Mouse (Mus musculus) forebrain, embryonic 14.5 days (tissue): ENCODE results near the gene Traf7. TPM values are rescaled to one million over a fixed set of nuclear protein-coding genes. Genes with fewer than 3 reads are reported as not detected.

Source experiments
- ATAC-seq: fragments of 200-750 bp; cut with Nextera tagmentation; 2 replicates; pipeline ENCODE4 v1.8.0; 2017; ENCODE audit warnings: mild to moderate bottlenecking, moderate library complexity
- DNase-seq: peaks from one replicate; pipeline ENCODE4 v3.0.0-alpha.2; 2015; ENCODE audit warnings: low spot score
- H3K27ac ChIP-seq: fragments of 300-500 bp; sonication (generic); 2 replicates; pipeline ENCODE4 v1.5.1; 2014; ENCODE audit warnings: low read depth, mild to moderate bottlenecking, control low read depth, low read length, moderate library complexity
- H3K27me3 ChIP-seq: fragments of 300-500 bp; sonication (generic); replicated peaks from 2 replicates; pipeline ENCODE4 v1.6.1; 2014; ENCODE audit warnings: low read length, control low read depth, mixed read lengths; ENCODE audit not compliant: control insufficient read depth, insufficient read depth
- H3K36me3 ChIP-seq: fragments of 300-500 bp; sonication (generic); 2 replicates; pipeline ENCODE4 v1.6.1; 2014; ENCODE audit warnings: low read length, control low read depth; ENCODE audit not compliant: control insufficient read depth, insufficient read depth
- H3K4me1 ChIP-seq: fragments of 300-500 bp; sonication (generic); 2 replicates; pipeline ENCODE4 v1.6.1; 2014; ENCODE audit warnings: antibody characterized with exemption, low read length, control low read depth; ENCODE audit not compliant: control insufficient read depth, insufficient read depth
- H3K4me2 ChIP-seq: fragments of 300-500 bp; sonication (generic); 2 replicates; pipeline ENCODE4 v1.6.1; 2014; ENCODE audit warnings: mild to moderate bottlenecking, control low read depth, low read length
- H3K4me3 ChIP-seq: fragments of 300-500 bp; sonication (generic); 2 replicates; pipeline ENCODE4 v1.5.1; 2014; ENCODE audit warnings: low read depth, low read length, control low read depth
- H3K9ac ChIP-seq: fragments of 300-500 bp; sonication (generic); 2 replicates; pipeline ENCODE4 v1.6.1; 2014; ENCODE audit warnings: mild to moderate bottlenecking, low read length, control low read depth, moderate library complexity
- H3K9me3 ChIP-seq: fragments of 300-500 bp; sonication (generic); replicated peaks from 2 replicates; pipeline ENCODE4 v1.6.1; 2016; ENCODE audit warnings: low read length, control low read depth, mixed read lengths; ENCODE audit not compliant: control insufficient read depth
- WGBS: fragments of 180-500 bp; shearing (Covaris S2); extraction: QIAGEN DNeasy Blood & Tissue Kit; methylation state at CpG from one replicate; pipeline ENCODE4 v1.1.7; 2014; 5-methylcytosine and 5-hydroxymethylcytosine counted together
- polyA plus RNA-seq: library from polyadenylated mRNA; unstranded; fragments of >200 nt; fragmentation: Nextera tagmentation; extraction: Ambion mirVana; gene quantifications from 2 replicates; pipeline ENCODE4 v1.2.1, GENCODE M21; 2014

The Traf7 gene
- polyA plus RNA-seq, 1 experiment from 2014 or later, result 80.1 TPM

DNA sequence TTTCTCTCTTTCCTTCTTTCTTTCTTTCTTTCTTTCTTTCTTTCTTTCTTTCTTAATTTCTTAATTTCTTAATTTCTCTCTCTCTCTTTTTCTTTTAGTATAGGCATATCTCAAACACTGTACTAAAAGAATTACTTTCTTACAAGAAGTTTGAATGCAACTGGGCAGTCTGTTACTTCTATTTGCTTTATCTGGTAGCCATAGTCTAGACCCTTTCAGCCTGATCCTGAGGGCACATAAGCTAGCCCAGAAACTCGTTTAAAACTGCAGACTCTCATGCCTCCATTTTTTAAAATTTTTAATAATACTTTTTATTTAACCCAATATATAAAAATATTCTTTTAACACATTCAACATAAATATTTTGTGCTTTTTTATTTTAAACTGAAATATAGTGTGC lies 48.3 kb downstream of the Traf7 start:
- no peaks in the 10 kb centered on the region for H3K27me3 ChIP-seq
- peaks cover 33% of the 10 kb centered on the region for H3K36me3 ChIP-seq
- DNase-seq, result no peak
- H3K9me3 ChIP-seq, result no peaks in the 10 kb centered on the region
- peaks cover 6% of the 10 kb centered on the region; the same call in 1 of the 2 replicates for H3K4me1 ChIP-seq
- 20% methylated on average over 1 of the region's 1 CpGs for WGBS
- H3K9ac ChIP-seq, result no peak overlapping the region; the same call in 1 of the 2 replicates
- H3K4me3 ChIP-seq, result peak overlapping the region; percentile 77; the same call in 1 of the 2 replicates
- peak overlapping the region; percentile 62; the same call in 1 of the 2 replicates for H3K4me2 ChIP-seq
- no peak overlapping the region for H3K27ac ChIP-seq
- ATAC-seq, result no peak

DNA sequence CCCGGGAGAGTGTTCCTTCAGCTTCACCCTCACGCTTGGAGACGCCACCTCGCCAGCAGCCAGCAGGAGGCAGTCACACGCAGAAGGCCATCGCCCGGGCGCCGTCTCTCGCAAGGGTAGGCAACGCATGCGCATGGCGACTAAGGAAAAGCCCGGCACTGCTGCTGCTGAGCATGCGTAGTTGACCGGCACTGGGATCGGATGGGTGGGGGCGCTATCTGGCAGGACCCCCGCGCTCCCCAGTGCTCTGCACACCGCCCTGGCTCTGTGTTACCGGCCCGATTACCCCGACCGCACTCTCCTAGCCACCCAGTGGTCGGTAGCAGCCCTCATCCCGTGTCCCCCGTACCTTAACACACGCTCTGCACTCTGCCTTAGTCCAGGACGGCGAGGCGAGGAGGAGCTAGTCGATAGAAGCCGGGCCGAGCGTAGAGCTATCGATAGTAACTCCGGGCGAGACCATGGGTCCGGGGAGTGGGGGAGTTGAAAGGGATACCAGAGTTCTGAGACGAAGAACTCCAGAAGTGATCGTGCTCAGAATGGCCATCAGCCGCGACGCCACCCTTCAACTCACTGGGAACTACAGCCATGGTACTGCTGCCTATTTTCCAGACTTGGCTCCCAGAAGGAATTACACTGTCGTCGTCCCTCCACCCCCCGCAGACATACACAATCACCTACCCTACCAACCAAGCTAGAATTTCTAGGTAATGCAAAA lies 48.9 kb downstream of the Traf7 start, which contains the start of gene Mlst8:
TSS of gene Mlst8 (minus strand) at position 416 of the 718 bp plus-strand sequence.
- H3K27me3 ChIP-seq, result no peaks in the 10 kb centered on the region
- WGBS, result under 1% methylated on average over 43 of the region's 48 CpGs
- H3K36me3 ChIP-seq, result peaks cover 39% of the 10 kb centered on the region
- peak; percentile 95 for ATAC-seq
- H3K4me2 ChIP-seq, result peak within 1 kb of the TSS; percentile 62
- H3K4me1 ChIP-seq, result peaks cover 6% of the 10 kb centered on the region; the same call in 1 of the 2 replicates
- peak within 1 kb of the TSS; percentile 96 for H3K27ac ChIP-seq
- H3K4me3 ChIP-seq, result peak within 1 kb of the TSS; percentile 77
- peak within 1 kb of the TSS; percentile 85 for H3K9ac ChIP-seq
- H3K9me3 ChIP-seq, result no peaks in the 10 kb centered on the region
- DNase-seq, result peak; percentile 98

DNA sequence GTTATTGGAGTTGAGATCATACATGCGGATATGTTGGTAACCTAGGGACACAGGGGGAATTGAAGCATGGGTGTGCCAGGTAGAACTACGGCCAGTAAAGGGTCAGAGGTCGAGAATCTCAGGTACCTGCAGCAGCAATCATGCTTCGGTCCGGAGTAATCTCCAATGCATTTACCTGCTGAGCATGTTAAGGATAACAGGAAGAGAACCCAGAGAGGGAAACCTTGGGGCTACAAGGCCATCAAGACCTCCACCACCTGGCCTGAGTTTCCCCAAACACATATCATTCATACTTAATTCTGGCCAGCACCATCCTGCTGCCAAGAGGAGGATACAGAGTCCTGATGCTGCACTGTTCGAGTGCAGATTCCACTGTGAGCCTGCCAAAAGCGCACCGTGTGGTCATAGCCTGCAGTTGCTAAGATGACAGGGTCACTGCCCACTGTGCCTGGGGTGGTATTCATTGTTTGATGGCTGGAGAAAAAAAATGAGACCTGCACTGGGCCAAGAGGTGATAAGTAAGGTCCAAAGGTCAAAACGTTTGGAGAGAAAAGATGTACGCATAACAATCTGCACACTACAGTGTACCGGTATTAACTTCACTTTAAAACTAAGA lies 49.6 kb downstream of the Traf7 start:
- DNase-seq (no peak), ATAC-seq (peak; percentile 30)
- 54% methylated on average over 11 of the region's 11 CpGs for WGBS
- H3K9me3 ChIP-seq, result no peaks in the 10 kb centered on the region
- no peak overlapping the region for H3K27ac ChIP-seq
- peak overlapping the region; percentile 62 for H3K4me2 ChIP-seq
- H3K36me3 ChIP-seq, result peaks cover 46% of the 10 kb centered on the region
- H3K9ac ChIP-seq, result peak overlapping the region; percentile 85
- no peaks in the 10 kb centered on the region for H3K27me3 ChIP-seq
- peaks cover 6% of the 10 kb centered on the region; the same call in 1 of the 2 replicates for H3K4me1 ChIP-seq
- H3K4me3 ChIP-seq, result peak overlapping the region; percentile 77

DNA sequence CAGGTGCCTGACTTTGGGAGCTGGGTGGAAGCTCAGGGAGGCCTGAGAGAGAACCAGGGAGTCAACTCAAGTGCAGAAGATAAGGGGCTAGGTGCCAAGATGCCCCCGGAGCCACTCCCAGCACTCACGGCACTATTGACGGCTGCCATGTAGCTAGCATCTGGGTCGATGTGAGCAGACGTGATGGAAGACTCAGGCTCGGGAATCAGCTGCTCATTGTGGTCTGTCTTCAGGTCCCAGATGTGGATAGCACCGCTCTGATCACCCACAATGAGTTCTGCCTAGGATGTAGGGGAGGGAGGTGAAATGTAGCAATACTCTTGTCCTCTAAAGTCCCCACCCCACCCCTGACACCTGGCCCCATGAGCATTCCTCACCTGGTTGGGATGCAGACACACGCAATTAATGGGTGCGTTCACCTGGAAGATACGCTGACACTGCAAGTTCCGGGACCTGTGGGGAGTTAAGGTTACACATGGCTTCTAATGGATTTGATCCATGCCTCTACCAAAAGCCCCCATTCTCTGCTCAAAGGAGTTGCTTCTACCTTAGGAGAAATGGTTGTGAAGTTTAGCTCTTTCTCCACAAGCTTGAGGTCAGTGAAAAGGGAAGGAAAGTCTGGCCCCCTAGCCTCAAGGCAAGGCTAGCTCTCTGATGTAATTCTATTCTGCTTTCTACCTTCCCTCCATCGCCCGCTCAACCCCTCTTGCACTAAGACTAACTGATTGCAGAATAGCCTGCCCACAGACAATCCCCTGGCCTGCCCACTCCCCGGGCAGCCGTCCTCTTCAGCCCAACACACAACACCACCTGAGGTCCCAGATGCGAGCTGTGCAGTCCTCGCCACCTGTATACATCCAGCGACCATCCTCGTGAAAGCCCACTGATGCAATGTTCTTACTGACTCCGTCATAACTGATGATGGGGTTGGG lies 50.4 kb downstream of the Traf7 start:
- no peaks in the 10 kb centered on the region for H3K27me3 ChIP-seq
- H3K4me1 ChIP-seq, result peaks cover 9% of the 10 kb centered on the region
- no peak for DNase-seq
- H3K4me3 ChIP-seq, result no peak overlapping the region
- ATAC-seq, result no peak
- H3K9me3 ChIP-seq, result no peaks in the 10 kb centered on the region
- no peak overlapping the region for H3K27ac ChIP-seq
- peak overlapping the region; percentile 85; the same call in 1 of the 2 replicates for H3K9ac ChIP-seq
- WGBS, result 90% methylated on average over 20 of the region's 20 CpGs
- H3K36me3 ChIP-seq, result peaks cover 52% of the 10 kb centered on the region
- H3K4me2 ChIP-seq, result peak overlapping the region; percentile 62; the same call in 1 of the 2 replicates

DNA sequence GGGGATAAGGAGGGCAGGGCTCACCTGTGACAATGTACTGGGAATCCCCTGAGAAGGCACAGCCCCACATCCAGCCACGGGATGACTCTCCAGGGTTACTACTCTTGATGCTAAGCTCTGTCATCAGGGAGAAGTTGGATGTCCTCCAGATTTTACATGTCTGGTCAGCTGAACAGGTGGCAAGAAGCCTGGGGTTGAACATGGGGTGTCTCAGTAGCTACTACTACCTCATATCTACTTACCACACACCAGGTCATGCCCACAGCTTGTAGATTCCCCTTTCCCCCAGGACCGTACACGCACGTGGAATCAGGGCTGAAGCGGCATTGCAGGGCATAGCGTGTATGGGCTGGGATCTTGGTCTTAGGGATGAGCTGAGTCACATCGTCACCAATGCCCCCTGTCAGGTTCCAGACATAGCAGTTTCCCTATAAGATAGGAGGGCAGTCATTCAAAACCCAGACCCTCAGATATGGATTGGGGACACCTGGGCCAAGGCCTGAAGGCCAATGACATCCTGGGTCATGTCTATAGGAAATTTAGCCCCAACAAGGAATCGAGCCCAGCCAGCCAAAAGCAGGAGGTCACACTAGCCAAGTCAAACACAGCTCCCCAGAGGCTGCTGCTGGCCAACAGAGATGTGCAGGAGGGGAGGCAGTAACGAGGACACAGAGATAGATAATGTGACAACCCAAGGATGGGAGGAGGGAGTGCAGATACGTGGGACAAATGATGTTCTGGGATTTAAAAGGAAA lies 51.5 kb downstream of the Traf7 start:
- H3K4me1 ChIP-seq, result peaks cover 20% of the 10 kb centered on the region
- H3K27me3 ChIP-seq, result no peaks in the 10 kb centered on the region
- ATAC-seq (no peak), DNase-seq (no peak)
- H3K27ac ChIP-seq, result no peak overlapping the region
- no peaks in the 10 kb centered on the region for H3K9me3 ChIP-seq
- H3K4me3 ChIP-seq, result no peak overlapping the region
- H3K36me3 ChIP-seq, result peaks cover 54% of the 10 kb centered on the region
- no peak overlapping the region for H3K4me2 ChIP-seq
- no peak overlapping the region; the same call in 1 of the 2 replicates for H3K9ac ChIP-seq
- WGBS, result 95% methylated on average over 10 of the region's 10 CpGs

DNA sequence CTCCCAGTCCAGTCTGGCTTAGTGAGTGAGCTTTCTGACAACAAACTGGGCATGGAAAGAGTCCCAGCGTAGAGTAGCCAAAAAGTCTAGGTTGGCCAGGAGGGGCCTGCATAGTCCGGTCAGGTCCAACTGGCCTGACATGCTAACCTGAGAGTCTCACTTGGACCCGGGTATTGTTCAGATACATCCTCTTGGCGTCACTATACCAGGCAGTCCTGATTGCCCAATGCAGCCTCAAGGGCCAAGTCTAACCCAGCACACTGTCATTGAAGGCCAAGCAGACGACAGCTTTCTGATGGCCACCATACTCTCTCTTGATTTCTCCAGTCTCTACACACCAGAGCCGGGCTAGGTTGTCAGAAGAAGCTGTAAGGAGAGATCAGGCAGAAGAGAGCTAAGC lies 52.2 kb downstream of the Traf7 start:
- Histone ChIP-seq H3K4me1 (peaks cover 22% of the 10 kb centered on the region), H3K27ac (no peak overlapping the region), H3K4me2 (no peak overlapping the region), H3K4me3 (no peak overlapping the region), H3K36me3 (peaks cover 54% of the 10 kb centered on the region), H3K9ac (no peak overlapping the region), H3K9me3 (no peaks in the 10 kb centered on the region), H3K27me3 (no peaks in the 10 kb centered on the region)
- 88% methylated on average over 6 of the region's 6 CpGs for WGBS
- no peak for ATAC-seq
- no peak for DNase-seq

DNA sequence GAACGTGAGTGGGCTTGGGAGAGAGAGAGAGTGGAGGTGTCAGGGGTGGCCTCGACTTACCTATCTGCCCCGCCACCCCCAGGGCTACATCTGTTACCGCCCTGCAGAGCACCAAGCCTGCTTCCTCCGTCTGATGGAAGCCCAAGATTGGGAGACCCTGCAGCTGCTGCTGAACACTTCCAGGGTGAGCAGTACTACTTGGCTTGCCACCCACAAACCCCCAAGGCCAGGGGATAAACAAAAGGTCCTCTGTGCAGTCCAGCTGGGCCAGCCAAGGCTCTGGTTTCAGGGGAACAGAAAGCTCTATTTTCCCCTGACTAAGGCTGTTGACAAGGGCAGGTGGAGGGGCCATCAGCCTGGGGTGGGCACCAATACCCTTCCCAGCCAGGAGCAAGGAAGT lies 53.2 kb downstream of the Traf7 start:
- Histone ChIP-seq H3K27ac (no peak overlapping the region), H3K4me3 (no peak overlapping the region), H3K36me3 (peaks cover 54% of the 10 kb centered on the region), H3K9me3 (no peaks in the 10 kb centered on the region), H3K9ac (no peak overlapping the region), H3K4me1 (peaks cover 22% of the 10 kb centered on the region), H3K4me2 (no peak overlapping the region), H3K27me3 (no peaks in the 10 kb centered on the region)
- DNase-seq (no peak), ATAC-seq (no peak)
- WGBS, result 84% methylated on average over 5 of the region's 5 CpGs
